Mouse (Mus musculus) T-helper 1 cell (primary cell): ENCODE data around the gene Vmn2r114.
"Not testable (repeated sequence)": the region's sequence is repeated elsewhere in the genome, so short reads cannot be mapped to it uniquely, and the experiment has no call there.

Source experiments
- in situ Hi-C: fragments of 300-600 bp; cut with MboI, MseI; formaldehyde crosslinking; loops from one replicate; pipeline ENCODE4 v1.15.1; 2025; ENCODE audit warnings: high pct_unique_total_duplicates

Gene Vmn2r114

GRCm38 (mm10) chr17:23312437-23312836 lies at the start of gene Vmn2r114:
Gene Vmn2r114, minus strand, starts transcription at chr17:23312537.
- in situ Hi-C loops = loop anchor here (5.0 kb wide), 1 partner anchor 165 kb away; the partner anchor contains the start of gene Vmn2r117

- in situ Hi-C loops = no loop called here
These were observed 39.3 kb upstream of the Vmn2r114 start for GRCm38 (mm10) chr17:23351644-23352043.

GRCm38 (mm10) chr17:23343441-23343840 lies 31.1 kb upstream of the Vmn2r114 start, which contains the start of gene Vmn2r115:
Gene Vmn2r115, plus strand, starts transcription at chr17:23343741.
- in situ Hi-C loops = not testable (repeated sequence)

GRCm38 (mm10) chr17:23330657-23331056 lies 18.3 kb upstream of the Vmn2r114 start:
- in situ Hi-C loops = no loop called here
